Mouse (Mus musculus) heart, postnatal 4 days (tissue): ENCODE measurements around the gene Cyth1. TPM values are rescaled to one million over a fixed set of nuclear protein-coding genes. Genes with fewer than 3 reads are reported as not detected.

Experiments used
- DNase-seq: peaks from one replicate; pipeline ENCODE4 v3.0.0; 2021
- total RNA-seq, 2 experiments: library from RNA; stranded (reverse); gene quantifications; 2 replicates each; pipeline ENCODE4 v1.2.3; 2021

Cyth1 gene
- total RNA-seq, 2 experiments from 2014 or later, result 38.3 to 39.1 TPM

DNA sequence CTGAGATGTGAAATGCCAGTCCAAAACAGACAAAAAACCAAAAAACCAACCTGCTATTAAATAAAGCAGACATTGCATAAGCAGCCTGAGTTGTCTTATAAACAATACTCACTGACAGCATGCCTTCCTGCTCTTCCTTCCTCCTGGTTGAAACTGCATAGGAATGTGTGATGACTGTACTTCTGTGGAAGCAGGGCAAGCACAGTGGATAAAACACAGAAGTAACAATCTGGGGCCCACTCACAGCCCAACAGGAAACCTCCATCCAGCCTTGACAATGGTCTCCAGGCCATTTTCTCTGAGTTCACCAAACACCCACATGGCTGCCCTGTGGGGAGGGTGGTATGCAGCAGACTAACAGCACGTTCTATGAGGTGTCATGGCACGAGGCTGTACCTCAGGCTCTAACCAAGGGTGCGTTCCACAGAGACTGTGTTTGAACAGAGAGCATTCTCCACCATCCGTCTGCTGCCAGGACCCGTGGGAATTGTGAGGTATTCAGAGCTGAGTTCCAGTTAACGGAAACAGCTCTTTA is 26.0 kb downstream of the Cyth1 start:
- DNase-seq, result no peak

GRCm38 (mm10) chr11:118220561-118221262 is 27.7 kb downstream of the Cyth1 start:
- peak; percentile 75 for DNase-seq

DNA sequence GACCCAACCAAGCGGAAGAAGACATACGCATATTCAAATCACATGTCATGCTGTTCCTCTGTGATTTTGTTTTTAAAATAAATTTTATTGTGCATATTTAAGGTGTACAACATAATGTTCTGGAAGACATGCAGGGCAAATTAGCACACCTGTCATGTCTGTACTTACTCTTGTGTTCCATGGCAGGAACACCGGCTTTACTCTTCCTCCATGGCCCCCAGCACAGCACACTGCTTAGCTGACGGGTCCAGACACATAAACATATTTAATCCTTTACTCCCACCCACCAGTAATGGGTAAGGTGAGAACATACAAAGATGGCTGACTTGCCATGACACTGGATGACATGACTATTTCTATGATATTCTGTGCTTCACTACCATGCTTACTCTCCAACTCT is 29.3 kb downstream of the Cyth1 start:
- DNase-seq, result no peak

GRCm38 (mm10) chr11:118216468-118216867 is 31.9 kb downstream of the Cyth1 start:
- DNase-seq, result no peak

- no peak for DNase-seq
Observed at GRCm38 (mm10) chr11:118215928-118216458, 32.4 kb downstream of the Cyth1 start.

DNA sequence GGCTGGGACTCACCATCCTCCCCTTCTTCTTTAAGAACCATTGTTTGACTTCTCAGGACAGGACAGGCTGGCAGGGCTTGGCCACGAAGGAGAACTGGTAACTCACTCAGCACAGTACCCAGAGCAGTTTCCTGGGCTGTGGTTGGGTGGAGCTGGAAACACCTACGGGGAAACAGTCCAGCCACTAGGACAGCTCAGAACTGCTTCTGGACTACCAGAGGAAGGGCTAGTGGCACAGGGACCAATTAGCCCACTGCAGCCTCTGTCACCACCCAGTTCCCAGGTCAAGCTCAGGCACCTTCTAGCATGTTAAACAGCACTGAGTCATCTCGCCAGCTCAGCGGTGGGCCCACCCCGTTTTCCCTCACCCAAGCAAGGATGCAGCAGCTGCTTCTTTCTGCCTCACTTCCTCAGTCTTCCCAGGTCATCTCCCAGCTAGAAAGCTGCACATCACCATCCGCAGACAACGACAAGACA is 35.7 kb downstream of the Cyth1 start:
- no peak for DNase-seq

DNA sequence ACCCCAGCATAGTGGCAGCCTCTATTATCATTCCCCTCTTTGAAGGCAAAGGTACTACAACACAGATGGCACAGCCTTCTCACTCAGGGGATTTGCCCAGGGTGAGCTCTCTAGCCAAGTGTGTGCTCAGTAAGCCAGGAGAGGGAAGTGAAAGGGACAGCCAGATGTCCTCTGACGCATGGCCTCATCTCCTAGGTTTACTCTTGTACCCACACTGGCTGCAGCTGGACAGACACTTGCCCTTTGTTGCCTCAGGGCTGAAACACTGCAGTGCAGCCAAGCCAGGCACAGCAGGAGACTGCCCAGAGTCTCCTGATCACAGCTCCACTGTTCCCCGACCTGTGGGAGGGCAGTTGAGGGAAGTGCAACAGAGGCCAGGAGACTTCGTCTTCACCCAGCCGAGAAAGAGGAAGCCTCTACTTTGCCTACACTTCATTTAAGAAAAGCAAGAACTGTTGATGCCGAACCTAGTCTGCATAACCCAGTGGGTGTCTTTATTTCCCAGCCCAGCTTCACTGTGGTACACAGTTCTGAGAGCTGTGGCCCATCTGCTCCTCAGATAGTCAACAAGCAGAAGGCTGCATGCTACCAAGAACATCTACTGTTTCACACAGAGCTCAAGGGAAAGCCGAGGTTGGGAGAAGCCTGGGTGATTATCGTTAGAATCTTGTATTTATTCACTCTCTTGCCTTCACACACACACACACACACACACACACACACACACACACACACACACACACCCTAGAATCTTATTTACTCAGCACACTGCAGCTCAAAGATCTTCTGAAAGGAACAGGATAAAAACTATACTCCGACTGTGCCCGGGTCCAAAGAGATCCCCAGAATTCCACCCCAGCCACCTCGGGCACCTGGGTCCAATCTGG is 36.4 kb downstream of the Cyth1 start:
- no peak for DNase-seq

DNA sequence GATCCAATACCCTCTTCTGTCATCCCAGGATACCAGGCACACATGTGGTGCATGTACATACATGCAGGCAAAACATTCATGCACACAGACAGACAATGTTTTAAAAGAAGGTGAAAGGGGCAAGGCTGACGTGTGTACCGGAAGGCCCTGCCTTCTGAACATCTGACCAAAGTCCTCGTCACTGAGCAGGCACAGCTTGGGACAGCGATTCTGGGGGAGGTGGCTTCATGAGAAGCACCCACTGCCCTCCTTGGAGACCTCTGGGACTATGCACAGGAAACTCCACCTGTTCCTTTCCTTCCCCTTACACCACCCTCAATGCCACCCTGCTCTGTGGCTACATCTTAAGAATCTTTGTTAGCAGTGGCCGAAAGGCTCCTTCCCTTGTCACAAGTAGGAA is 37.4 kb downstream of the Cyth1 start:
- DNase-seq, result no peak

DNA sequence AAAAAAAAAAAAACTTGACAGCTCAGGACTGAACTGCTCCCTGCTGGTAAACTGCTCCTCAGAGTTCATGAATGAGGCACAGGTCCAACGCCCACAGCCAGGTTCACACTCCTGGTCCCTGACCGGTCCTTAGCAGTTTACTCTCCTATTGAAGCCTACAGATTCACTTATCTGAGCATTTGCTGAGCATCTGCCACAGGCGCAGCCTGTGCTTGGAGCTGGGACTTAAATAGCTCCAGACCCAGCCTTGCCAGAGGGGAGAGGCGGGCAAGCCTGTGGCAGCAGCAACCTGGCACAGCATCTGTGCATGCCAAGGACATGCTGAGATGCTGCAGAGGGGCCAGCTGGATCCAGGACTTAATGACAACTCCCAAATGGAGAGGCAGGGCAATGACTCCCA is 38.3 kb downstream of the Cyth1 start:
- no peak for DNase-seq

DNA sequence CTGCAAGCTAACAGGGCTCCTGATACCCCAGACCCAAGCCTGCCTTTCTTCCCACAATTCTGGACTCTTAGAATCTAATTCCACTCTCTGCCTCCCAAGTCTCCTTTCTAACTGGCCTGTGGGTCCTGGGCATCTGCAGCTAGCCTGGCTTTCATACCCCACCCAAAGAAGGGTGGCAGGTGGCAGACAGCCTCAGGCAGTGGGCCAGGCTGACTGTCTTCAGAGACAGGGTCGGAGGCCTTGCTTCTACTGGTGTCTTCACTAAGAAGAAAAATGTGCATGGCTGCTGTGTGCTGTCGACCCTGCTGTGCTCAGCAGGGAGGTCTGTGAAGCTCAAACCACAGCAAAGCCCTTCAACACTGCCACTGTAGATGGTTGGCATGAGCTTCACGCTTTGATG is 39.0 kb downstream of the Cyth1 start:
- DNase-seq, result no peak

DNA sequence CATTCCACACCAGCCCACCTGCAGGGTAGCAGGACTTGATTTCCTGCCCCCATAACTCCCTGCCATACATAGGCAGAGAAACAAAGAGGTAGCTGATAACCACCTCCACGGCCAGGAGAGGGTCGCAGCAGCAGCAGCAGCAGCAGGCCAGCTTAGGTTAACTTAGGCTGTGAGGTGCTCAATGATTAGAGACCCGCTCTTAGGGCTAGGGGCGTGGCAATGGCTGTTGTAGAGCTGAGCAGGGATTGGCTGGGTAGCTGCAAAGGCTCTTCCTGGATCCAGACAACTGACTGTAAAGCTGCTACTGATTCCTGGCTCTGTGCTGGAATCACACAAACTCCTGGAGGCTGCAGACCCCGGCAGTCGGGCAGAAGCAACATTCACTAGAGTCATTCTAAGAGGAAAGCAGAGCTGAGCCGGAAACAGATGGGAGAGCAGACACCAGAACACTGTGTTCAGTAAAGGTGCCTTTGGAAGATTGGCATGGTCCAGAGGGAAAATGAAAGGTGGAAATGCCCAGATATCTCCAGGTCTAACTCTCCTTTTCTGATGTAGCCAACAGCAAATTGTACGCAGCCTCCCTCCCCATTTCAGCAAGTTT is 39.6 kb downstream of the Cyth1 start:
- DNase-seq, result no peak

GRCm38 (mm10) chr11:118207424-118208033 is 40.9 kb downstream of the Cyth1 start:
- no peak for DNase-seq

- DNase-seq, result no peak
Observed at GRCm38 (mm10) chr11:118206267-118206666, 42.1 kb downstream of the Cyth1 start.

GRCm38 (mm10) chr11:118203469-118203868 is 44.9 kb downstream of the Cyth1 start:
- no peak for DNase-seq

DNA sequence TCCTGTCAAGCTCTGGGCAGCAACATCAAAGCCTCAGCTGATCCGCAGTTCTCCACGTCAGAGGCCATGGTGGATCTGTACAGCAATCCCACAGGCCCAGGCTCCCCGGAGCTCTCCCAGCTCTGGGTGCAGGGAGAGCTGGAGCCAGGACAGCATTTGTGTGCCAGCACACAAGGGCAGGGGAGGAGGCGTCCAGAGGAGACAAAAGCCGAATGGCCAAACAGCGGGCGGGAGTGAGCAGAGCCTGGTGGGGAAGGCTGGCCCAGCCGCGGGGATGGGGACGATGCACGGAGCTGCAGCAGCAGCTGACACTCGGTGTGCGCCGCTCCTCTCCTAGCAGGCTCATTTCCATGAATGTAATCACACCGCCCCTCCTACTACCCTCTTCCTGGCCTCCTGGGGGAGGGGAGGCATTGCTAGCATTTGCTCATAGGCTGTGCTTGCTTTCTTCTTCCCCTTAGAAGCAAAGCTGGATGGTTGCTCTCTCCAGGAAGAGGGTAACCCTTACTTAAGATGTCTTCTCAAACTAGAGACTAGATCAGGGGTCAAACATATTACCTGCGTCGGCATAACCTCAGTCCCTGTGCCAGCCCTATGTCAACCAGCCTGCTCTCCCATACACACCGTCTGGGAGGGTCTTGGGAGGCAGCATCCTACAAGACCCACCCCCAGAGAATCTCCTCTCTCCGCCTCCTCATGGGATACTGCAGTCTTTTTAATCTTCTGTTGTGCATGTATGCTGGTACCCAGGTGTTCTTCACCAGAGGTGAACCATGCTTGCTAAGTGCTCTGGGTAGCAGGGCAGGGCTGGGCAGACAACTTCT is 45.8 kb downstream of the Cyth1 start:
- DNase-seq, result peak; percentile 70

DNA sequence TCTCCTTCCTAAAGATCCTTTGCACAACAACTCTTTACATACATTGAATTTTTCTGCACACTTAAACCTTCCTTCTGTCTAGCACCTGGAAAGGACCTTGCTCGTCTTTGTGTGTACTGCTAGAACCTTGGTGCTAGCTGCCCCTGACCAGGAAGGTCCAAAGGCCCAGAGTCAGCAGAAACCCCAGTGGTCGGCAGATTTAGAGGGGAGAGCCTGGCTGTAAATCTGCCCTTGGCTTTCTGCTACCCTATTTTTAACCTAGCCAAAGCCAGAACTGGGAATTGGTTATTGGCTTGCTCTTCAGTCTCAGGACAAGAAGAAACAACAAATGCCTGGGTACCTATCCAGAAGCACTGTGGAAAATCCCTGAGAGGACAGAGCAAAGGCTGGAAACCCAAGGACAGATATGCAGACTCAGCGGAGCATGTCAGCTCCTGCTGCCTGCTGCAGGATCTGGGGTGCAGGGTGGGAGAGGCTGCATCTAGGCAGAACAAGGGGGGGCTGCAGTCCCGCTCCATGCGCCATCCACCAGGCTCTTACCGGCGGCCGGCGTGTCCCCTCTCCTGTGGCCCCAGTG is 46.5 kb downstream of the Cyth1 start:
- DNase-seq, result no peak

- no peak for DNase-seq
Observed at GRCm38 (mm10) chr11:118200834-118201830, 47.3 kb downstream of the Cyth1 start.

GRCm38 (mm10) chr11:118198296-118198600 is 50.1 kb downstream of the Cyth1 start:
- DNase-seq, result no peak

GRCm38 (mm10) chr11:118197508-118198295 is 50.7 kb downstream of the Cyth1 start:
- peak; percentile 67 for DNase-seq
